Mouse (Mus musculus) E14TG2a.4 (cell line): Measurements from ENCODE around the gene Gm11084.

ENCODE experiments used
- CTCF ChIP-seq: conservative IDR thresholded peaks from 2 replicates; pipeline ENCODE4 v1.5.1; 2014; ENCODE audit warnings: low read length
- POU5F1 ChIP-seq: IDR thresholded peaks from 2 replicates; pipeline ENCODE4 v1.6.1; 2014; ENCODE audit warnings: low read length, borderline replicate concordance

- no peak for TF ChIP-seq CTCF
- TF ChIP-seq POU5F1: peak; percentile 25; the same call in 1 of the 2 replicates
Measured at GRCm38 (mm10) chr2:72985516-72985915, 1.0 kb downstream of the Gm11084 start.
